Mouse (Mus musculus): ENCODE results near the gene Evx1.
"Not testable (repeated sequence)": the region's sequence is repeated elsewhere in the genome, so short reads cannot be mapped to it uniquely, and the experiment has no call there.

Gene Evx1

GRCm38 (mm10) chr6:52321826-52322315 lies 8.6 kb downstream of the Evx1 start:
- DNase-seq (ENCODE audit: low read depth, low spot score), result no peak

DNA sequence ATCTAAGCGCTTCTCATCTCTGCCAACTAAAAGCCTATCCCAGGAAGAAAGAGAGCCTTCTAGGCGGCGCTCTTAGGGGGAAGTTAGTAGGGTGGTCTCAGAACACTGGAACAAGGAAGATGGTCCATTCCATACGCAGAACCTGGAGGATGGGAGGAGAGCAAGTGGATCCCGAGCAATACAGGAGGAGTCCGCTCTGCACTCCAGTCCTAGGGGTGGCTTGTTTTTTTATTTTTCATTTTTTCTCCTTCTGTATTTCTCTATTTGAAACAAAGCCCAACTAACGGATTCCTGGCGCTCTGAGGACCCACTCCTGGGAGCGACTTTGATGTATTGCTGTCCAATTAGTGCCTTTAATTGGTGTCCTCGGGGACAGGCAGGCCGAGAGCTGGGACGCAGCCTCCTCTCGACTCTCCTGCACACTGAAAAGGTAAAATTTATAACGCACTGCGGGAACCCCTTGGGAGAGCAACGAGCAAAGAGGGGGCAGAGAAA lies 9.5 kb downstream of the Evx1 start:
- no peak for DNase-seq (ENCODE audit: low read depth, low spot score)

GRCm38 (mm10) chr6:52323292-52323691 lies 10.0 kb downstream of the Evx1 start:
- no peak for DNase-seq (ENCODE audit: low read depth, low spot score)

DNA sequence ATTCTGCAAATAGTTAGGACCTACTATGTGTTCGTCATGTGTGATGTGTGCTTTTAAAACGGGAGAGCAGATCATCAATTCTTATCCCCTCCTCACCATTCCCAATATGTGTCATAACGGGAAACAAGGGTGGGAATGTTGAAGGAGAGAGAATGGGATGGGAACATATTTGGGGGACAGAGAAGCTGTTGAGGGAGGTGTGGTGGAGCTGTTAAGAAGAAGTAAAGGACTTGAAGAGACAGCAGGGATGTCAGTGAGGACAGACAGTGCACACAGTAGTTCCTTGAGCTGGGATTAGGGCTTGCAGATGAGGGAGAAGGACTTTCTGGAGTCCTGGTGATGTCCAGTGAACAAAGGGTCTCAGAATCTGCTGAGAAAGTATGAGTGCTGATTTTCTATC lies 10.8 kb downstream of the Evx1 start:
- DNase-seq (ENCODE audit: low read depth, low spot score), result no peak

GRCm38 (mm10) chr6:52346816-52347215 lies 33.5 kb downstream of the Evx1 start:
- not testable (repeated sequence) for DNase-seq (ENCODE audit: low read depth, low spot score)

DNA sequence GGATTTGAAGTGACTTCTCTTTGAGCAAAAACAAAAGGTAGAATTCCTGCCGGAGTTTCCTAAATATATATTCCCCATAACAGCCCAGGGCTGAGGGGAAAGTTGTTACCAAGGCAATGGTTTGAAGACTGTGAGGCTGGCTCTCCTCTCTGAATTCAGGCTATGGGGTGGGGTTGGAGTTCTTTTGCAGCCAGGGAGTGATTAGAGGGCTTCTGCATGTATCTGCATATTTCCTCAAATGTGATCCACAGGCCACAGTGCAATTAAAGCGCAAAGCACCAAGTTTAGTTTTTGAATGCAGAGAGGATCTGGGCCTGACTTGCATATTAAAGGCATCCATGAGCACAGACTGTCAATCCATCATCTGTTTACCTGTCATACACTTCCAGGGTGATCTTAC lies 52.7 kb downstream of the Evx1 start:
- DNase-seq (ENCODE audit: low read depth, low spot score), result no peak

GRCm38 (mm10) chr6:52366533-52366932 lies 53.2 kb downstream of the Evx1 start:
- no peak for DNase-seq (ENCODE audit: low read depth, low spot score)

GRCm38 (mm10) chr6:52367067-52367466 lies 53.8 kb downstream of the Evx1 start:
- DNase-seq (ENCODE audit: low read depth, low spot score), result no peak
